Mouse (Mus musculus): ENCODE measurements around the gene Gm20888.
"Not testable (repeated sequence)": the region's sequence is repeated elsewhere in the genome, so short reads cannot be mapped to it uniquely, and the experiment has no call there.

Gm20888 gene

DNA sequence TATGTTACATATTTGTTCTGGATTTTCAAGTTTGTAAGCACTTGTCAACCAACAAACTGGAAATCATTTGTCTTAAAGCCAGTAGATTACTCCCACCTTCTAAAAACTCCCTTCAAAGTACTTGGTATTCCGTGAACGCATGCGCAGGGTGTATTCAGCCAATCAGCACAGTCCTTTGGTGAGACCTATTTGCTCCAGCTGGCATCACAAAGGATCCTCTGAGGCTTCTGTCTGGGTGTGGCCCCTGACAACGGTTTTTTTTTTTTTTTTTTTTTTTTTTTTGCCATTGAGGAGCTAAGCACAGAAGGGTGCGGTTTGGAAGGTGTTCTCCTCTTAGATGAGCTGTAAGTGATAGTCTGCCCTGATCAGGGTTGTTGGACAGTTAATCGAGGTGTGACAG lies at the start of gene Gm20888:
Gm20888 (plus strand) TSS at position 301 of the 400 bp plus-strand sequence.
- not testable (repeated sequence) for DNase-seq (ENCODE audit: low spot score in 2 of 2)
